Comparison of ENCODE assay signal across 11 mouse cellular contexts in the genomic region with DNA sequence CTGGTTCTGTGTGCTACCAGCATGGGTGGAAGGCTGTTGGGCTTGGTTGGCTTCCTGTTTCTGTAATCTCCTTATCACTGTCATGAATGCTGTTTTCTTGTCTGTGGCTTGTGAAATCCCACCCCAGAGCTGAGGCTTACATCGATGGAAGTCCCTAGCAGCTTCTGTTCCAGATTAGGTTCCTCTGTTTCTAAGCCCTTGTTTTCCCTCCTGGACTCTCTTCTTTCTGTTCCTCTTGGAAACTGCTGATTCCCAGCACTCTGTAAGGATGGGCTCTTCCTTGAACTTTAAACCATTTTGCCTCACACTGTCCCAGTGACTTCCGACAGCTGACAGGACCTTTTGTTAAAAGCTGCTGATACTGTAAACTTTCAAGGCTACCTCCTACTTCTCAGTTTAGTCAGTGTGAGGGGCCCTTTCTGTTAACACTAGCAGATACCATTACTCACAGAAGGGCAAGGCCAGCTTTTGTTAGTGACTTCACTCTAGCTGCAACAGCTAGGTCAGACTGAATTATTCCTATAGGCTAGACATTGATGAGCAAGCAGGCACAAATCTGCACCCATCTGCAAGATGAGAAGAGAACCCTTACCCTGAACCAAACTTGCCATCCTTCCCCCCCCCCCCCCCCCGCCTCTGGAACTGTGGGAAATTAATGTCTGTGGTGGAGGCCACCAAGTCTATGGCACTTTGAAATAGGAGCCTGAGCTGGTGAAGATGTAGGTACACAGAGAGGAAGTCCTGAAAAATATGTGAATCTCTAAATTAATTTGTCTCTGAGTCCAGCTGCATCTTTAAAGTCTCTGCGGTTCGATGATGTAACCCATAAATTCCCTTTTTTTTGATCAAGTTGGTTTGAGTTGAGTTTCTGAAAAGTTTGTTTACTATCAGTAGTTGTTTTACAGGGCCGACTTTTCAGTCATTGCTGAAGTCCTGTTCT. TPM values are rescaled to one million over a fixed set of nuclear protein-coding genes. Genes with fewer than 3 reads are reported as not detected.
DNase-seq lines count a peak whose midpoint lies in the region; ATAC-seq and TF ChIP-seq lines count a peak whose summit lies in the region.
"Had no signal": no experiment of that assay in that cellular context is flagged by ENCODE, and none has a peak within 500 bp of the region (broad histone marks: within the 10 kb centered on the region; RNA-seq: fewer than 3 reads in every experiment).

No protein-coding gene starts in this region.

- H3K9me3 ChIP-seq in lung, postnatal 0 days (ENCODE audit: low read length), result no peaks in the 10 kb centered on the region
- H3K9me3 ChIP-seq in midbrain, postnatal 0 days (ENCODE audit: low read length), result no peaks in the 10 kb centered on the region
- H3K9me3 ChIP-seq: neural tube, embryonic 12.5 days had no signal

- no peak overlapping the region for H3K9ac ChIP-seq in lung, postnatal 0 days (replicated peaks; ENCODE audit: low read depth)
- H3K9ac ChIP-seq in midbrain, postnatal 0 days (replicated peaks; ENCODE audit: low read length, poor library complexity, severe bottlenecking), result no peak overlapping the region
- H3K9ac ChIP-seq: neural tube, embryonic 12.5 days had no signal

- no peak for TF ChIP-seq CTCF in lung, postnatal 0 days (IDR thresholded peaks at IDR 0.05)
- no peak for TF ChIP-seq CTCF in midbrain, postnatal 0 days (IDR thresholded peaks at IDR 0.05)

- peak; percentile 54 for ATAC-seq in lung, postnatal 0 days
- ATAC-seq in midbrain, postnatal 0 days (ENCODE audit: low FRiP score), result no peak

- no peaks in the 10 kb centered on the region for H3K36me3 ChIP-seq in lung, postnatal 0 days (ENCODE audit: insufficient read depth, low read length)
- H3K36me3 ChIP-seq in midbrain, postnatal 0 days (ENCODE audit: insufficient read depth, low read length), result no peaks in the 10 kb centered on the region
- H3K36me3 ChIP-seq: neural tube, embryonic 12.5 days had no signal

- no peaks in the 10 kb centered on the region for H3K4me1 ChIP-seq in lung, postnatal 0 days (ENCODE audit: insufficient read depth, low read depth, low read length)
- no peaks in the 10 kb centered on the region for H3K4me1 ChIP-seq in midbrain, postnatal 0 days (ENCODE audit: insufficient read depth, low read length)

- WGBS in lung, postnatal 0 days, result 53% methylated on average over 5 of the region's 6 CpGs
- WGBS in midbrain, postnatal 0 days, result 70% methylated on average over 6 of the region's 6 CpGs

- no peaks in the 10 kb centered on the region for H3K27me3 ChIP-seq in lung, postnatal 0 days (replicated peaks; ENCODE audit: insufficient read depth, low read length)
- no peaks in the 10 kb centered on the region for H3K27me3 ChIP-seq in midbrain, postnatal 0 days (ENCODE audit: insufficient read depth, low read length)
- H3K27me3 ChIP-seq: neural tube, embryonic 12.5 days had no signal

- no peak overlapping the region for H3K4me2 ChIP-seq in lung, postnatal 0 days (replicated peaks; ENCODE audit: low read depth, low read length)
- H3K4me2 ChIP-seq in midbrain, postnatal 0 days (ENCODE audit: low read depth, low read length, poor library complexity, severe bottlenecking), result no peak overlapping the region
- H3K4me2 ChIP-seq: neural tube, embryonic 12.5 days had no signal

- no peak overlapping the region for H3K4me3 ChIP-seq in lung, postnatal 0 days (ENCODE audit: low read depth, low read length)
- H3K4me3 ChIP-seq in midbrain, postnatal 0 days (ENCODE audit: low read depth, low read length), result no peak overlapping the region
- H3K4me3 ChIP-seq: neural tube, embryonic 12.5 days had no signal

- DNase-seq in lung, postnatal 0 days (ENCODE audit: low spot score), result peak; percentile 65
- DNase-seq in lung, adult 18-20 months, result no peak
- DNase-seq in R1 (ENCODE audit: low read depth, low spot score) (peak; percentile 70), liver (peak; percentile 52)
- DNase-seq in spleen, postnatal 36 days (ENCODE audit: low spot score in 2 of 2), result peak; percentile 55 to 64
- no peak for DNase-seq in ovary, postnatal 10 days (ENCODE audit: low spot score)
- DNase-seq in midbrain, postnatal 0 days (ENCODE audit: low spot score), result no peak
- DNase-seq in adrenal gland, postnatal 4 days (ENCODE audit: low spot score in 2 of 2), result no peak
- DNase-seq: gastrocnemius, postnatal 10 days had no signal

- H3K27ac ChIP-seq in lung, postnatal 0 days (ENCODE audit: low read length), result peak overlapping the region; percentile 16; the same call in 1 of the 2 replicates
- H3K27ac ChIP-seq in midbrain, postnatal 0 days (ENCODE audit: low read depth, low read length), result no peak overlapping the region
- H3K27ac ChIP-seq: neural tube, embryonic 12.5 days had no signal

- no peak for TF ChIP-seq EP300 in lung, postnatal 0 days (IDR thresholded peaks at IDR 0.05)

RNA-seq across cellular contexts. Expression of gene Ccr1, which starts 36.5 kb away (rescaled TPM):
- polyA plus RNA-seq in lung, postnatal 0 days (2015; fragmentation: Nextera tagmentation; extraction: Ambion mirVana), result 8.2 and 9.9 TPM in 2 replicates
- total RNA-seq in midbrain, postnatal 0 days (2014; rRNA removed), result 0.49 and 0.57 TPM in 2 replicates
- 0.68 and 0.90 TPM in 2 replicates for polyA plus RNA-seq in midbrain, postnatal 0 days (2015; fragmentation: Nextera tagmentation; extraction: Ambion mirVana)
- total RNA-seq in adrenal gland, postnatal 4 days (2021), result 1 to 10 TPM; 2.6 to 2.9 TPM

RNA-seq across cellular contexts. Expression of gene Ccr1l1, which starts 46.2 kb away (rescaled TPM):
- not detected in 2 replicates for polyA plus RNA-seq in lung, postnatal 0 days (2015; fragmentation: Nextera tagmentation; extraction: Ambion mirVana)
- total RNA-seq in midbrain, postnatal 0 days (2014; rRNA removed), result not detected in 2 replicates
- polyA plus RNA-seq in midbrain, postnatal 0 days (2015; fragmentation: Nextera tagmentation; extraction: Ambion mirVana), result 0.15 TPM in 1 of 2 replicates, not detected in the other
- not detected for total RNA-seq in adrenal gland, postnatal 4 days (2021)
- total RNA-seq: gastrocnemius, postnatal 10 days; layer of hippocampus, postnatal 14 days had no signal
- polyA plus RNA-seq: neural tube, embryonic 12.5 days had no signal

Comparison
In these comparisons a context has a peak if more than half of its experiments do, and no peak if none do; other contexts are left out.
1. DNase-seq: peak in lung, postnatal 0 days (single experiment), R1 (single experiment), liver (single experiment) and spleen, postnatal 36 days (2 of 2); none in lung, adult 18-20 months (0 of 2), ovary, postnatal 10 days (single experiment), midbrain, postnatal 0 days (single experiment) and adrenal gland, postnatal 4 days (0 of 2).